Mouse (Mus musculus) kidney, embryonic 14.5 days (tissue): ENCODE data around the gene Ino80b. TPM values are rescaled to one million over a fixed set of nuclear protein-coding genes. Genes with fewer than 3 reads are reported as not detected.
A peak's percentile ranks its signal among the peaks of the same experiment; 100 is the strongest.

Experiments used
- ATAC-seq: fragments of 200-750 bp; cut with Nextera tagmentation; 2 replicates; pipeline ENCODE4 v1.8.0; 2017; ENCODE audit warnings: moderate number of reproducible peaks, mild to moderate bottlenecking, moderate TSS enrichment, moderate library complexity; ENCODE audit not compliant: low FRiP score, low TSS enrichment
- H3K27ac ChIP-seq: fragments of 300-500 bp; sonication (generic); 2 replicates; pipeline ENCODE4 v1.5.1; 2014; ENCODE audit warnings: low read depth, mild to moderate bottlenecking, low read length, moderate library complexity, mixed read lengths
- H3K27me3 ChIP-seq: fragments of 300-500 bp; sonication (generic); 2 replicates; pipeline ENCODE4 v1.6.1; 2014; ENCODE audit warnings: mild to moderate bottlenecking, low read length; ENCODE audit not compliant: control insufficient read depth, insufficient read depth
- H3K36me3 ChIP-seq: fragments of 300-500 bp; sonication (generic); 2 replicates; pipeline ENCODE4 v1.6.1; 2014; ENCODE audit warnings: low read length, mixed read lengths; ENCODE audit not compliant: control insufficient read depth, insufficient read depth
- H3K4me1 ChIP-seq: fragments of 300-500 bp; sonication (generic); 2 replicates; pipeline ENCODE4 v1.6.1; 2014; ENCODE audit warnings: low read length, mixed read lengths; ENCODE audit not compliant: control insufficient read depth, insufficient read depth
- H3K4me2 ChIP-seq: fragments of 300-500 bp; sonication (generic); replicated peaks from 2 replicates; pipeline ENCODE4 v1.6.1; 2014; ENCODE audit warnings: low read depth, mild to moderate bottlenecking, low read length
- H3K4me3 ChIP-seq: fragments of 300-500 bp; sonication (generic); 2 replicates; pipeline ENCODE4 v1.5.1; 2014; ENCODE audit warnings: mild to moderate bottlenecking, low read length
- H3K9ac ChIP-seq: fragments of 300-500 bp; sonication (generic); 2 replicates; pipeline ENCODE4 v1.6.1; 2014; ENCODE audit warnings: low read depth, mild to moderate bottlenecking, low read length, moderate library complexity
- H3K9me3 ChIP-seq: fragments of 300-500 bp; sonication (generic); 2 replicates; pipeline ENCODE4 v1.6.1; 2016; ENCODE audit warnings: low read length; ENCODE audit not compliant: control insufficient read depth
- WGBS: fragments of 180-500 bp; shearing (Covaris S2); extraction: QIAGEN DNeasy Blood & Tissue Kit; methylation state at CpG from one replicate; pipeline ENCODE4 v1.1.7; 2014; 5-methylcytosine and 5-hydroxymethylcytosine counted together
- polyA plus RNA-seq: library from polyadenylated mRNA; unstranded; fragments of >200 nt; fragmentation: Nextera tagmentation; extraction: Ambion mirVana; gene quantifications from 2 replicates; pipeline ENCODE4 v1.2.1, GENCODE M21; 2014

Gene Ino80b
- polyA plus RNA-seq: 18.8 and 20.0 TPM in 2 replicates

- H3K27me3 ChIP-seq: no peaks in the 10 kb centered on the region
- H3K27ac ChIP-seq: peak within 1 kb of the TSS; percentile 43; the same call in 1 of the 2 replicates
- H3K4me1 ChIP-seq: peaks cover 20% of the 10 kb centered on the region
- peak within 1 kb of the TSS; percentile 59 for H3K9ac ChIP-seq
- no peak for ATAC-seq
- 27% methylated on average over 5 of the region's 5 CpGs for WGBS
- H3K4me2 ChIP-seq: peak within 1 kb of the TSS; percentile 78
- H3K4me3 ChIP-seq: peak within 1 kb of the TSS; percentile 59
- no peaks in the 10 kb centered on the region for H3K36me3 ChIP-seq
- H3K9me3 ChIP-seq: no peaks in the 10 kb centered on the region
These were observed at the start of gene Ino80b for GRCm38 (mm10) chr6:83125331-83125730. Gene Ino80b (minus strand): TSS chr6:83125431.

DNA sequence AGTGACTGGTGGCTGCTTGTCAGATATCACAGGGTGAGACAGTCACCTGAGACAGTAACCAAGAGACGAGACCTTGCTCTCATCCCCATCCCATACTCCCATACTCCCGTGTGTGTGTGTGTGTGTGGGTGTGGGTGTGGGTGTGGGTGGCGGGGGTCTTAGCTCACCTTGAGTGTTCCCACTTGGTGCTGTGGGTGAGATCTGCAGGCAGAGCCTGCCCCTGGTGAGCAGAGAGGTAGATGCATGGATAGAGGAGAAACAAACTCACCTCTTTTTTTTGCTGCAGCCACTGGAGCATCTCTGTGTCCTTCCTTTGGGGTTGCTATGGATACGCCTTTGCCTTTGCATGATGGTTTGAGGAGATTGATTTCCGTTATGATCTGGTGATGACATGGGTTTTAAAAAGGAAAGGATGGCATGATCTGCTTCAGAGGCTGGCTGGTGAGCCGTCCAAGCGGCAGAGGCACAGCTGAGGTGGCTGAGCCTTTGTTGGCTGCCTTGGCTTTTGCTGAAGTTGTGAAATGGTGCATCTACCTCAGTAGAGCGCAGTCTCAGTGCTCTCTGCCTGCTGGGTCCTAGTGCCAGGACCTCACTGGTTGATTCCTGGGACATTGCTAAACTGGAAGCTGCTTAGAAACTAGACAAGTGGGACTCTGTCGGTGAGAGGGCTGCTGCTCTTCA is 47.1 kb upstream of the Ino80b start:
- Histone ChIP-seq H3K9me3 (no peaks in the 10 kb centered on the region), H3K27ac (no peak overlapping the region), H3K27me3 (no peaks in the 10 kb centered on the region), H3K4me2 (no peak overlapping the region), H3K9ac (no peak overlapping the region), H3K36me3 (peaks cover 4% of the 10 kb centered on the region; the same call in 1 of the 2 replicates), H3K4me1 (no peaks in the 10 kb centered on the region; the same call in 1 of the 2 replicates), H3K4me3 (no peak overlapping the region)
- WGBS: 66% methylated on average over 9 of the region's 9 CpGs
- no peak for ATAC-seq

GRCm38 (mm10) chr6:83171063-83171462 is 45.8 kb upstream of the Ino80b start:
- 77% methylated on average over 5 of the region's 5 CpGs for WGBS

DNA sequence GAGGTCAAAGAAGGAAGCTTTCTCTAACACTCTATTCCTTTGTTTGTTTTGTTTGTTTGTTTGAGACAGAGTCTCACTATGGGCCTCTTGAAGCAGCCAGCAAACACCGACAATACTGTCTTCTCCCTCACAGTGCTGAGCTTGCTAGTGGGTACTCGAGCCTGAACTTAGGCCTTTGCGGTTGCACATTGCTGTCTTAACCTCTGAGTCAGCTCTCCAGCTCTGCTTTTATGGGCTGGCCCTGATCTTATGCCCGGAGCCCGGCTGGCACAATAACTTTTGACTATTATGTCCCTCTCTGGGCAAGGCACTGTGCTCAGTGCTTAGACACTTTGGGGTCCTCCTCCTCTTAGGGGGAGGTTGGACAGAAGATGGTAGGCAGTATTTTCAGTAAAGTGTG is 44.6 kb upstream of the Ino80b start:
- H3K36me3 ChIP-seq: no peaks in the 10 kb centered on the region
- H3K4me3 ChIP-seq: no peak overlapping the region
- peaks cover 12% of the 10 kb centered on the region for H3K4me1 ChIP-seq
- no peak for ATAC-seq
- H3K4me2 ChIP-seq: no peak overlapping the region
- H3K27ac ChIP-seq: no peak overlapping the region
- no peaks in the 10 kb centered on the region for H3K9me3 ChIP-seq
- H3K9ac ChIP-seq: no peak overlapping the region
- no peaks in the 10 kb centered on the region for H3K27me3 ChIP-seq
- WGBS: 46% methylated on average over 5 of the region's 5 CpGs

More at GRCm38 (mm10) chr6:83171063-83171462, 45.8 kb upstream of the Ino80b start:
- H3K4me2 ChIP-seq: no peak overlapping the region
- H3K27ac ChIP-seq: no peak overlapping the region
- H3K4me1 ChIP-seq: peaks cover 9% of the 10 kb centered on the region
- H3K9me3 ChIP-seq: no peaks in the 10 kb centered on the region
- H3K9ac ChIP-seq: no peak overlapping the region
- H3K27me3 ChIP-seq: no peaks in the 10 kb centered on the region
- no peak for ATAC-seq
- no peak overlapping the region for H3K4me3 ChIP-seq
- peaks cover under 1% of the 10 kb centered on the region; the same call in 1 of the 2 replicates for H3K36me3 ChIP-seq

DNA sequence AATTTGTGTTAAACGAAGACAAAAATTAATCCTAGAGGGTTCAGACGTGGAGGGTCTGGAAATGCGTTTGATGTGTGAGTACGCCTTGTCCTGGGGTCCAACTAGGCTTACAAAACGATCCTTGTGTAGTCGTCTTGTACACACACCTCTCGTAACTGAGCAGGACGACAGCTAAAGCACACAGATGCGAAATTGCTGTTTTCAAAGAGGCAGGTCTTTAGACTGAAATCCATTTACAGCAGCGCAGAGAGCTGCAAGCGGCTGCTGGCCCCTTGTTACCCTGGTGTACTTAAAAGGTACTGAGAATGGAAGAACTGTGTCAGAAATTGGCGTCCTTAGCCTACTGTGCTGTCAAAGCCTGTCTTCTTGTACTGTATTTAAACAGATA is 41.0 kb upstream of the Ino80b start:
- Histone ChIP-seq H3K9ac (peak overlapping the region; percentile 82), H3K9me3 (no peaks in the 10 kb centered on the region), H3K4me2 (peak overlapping the region; percentile 88), H3K27me3 (peaks cover 12% of the 10 kb centered on the region), H3K27ac (peak overlapping the region; percentile 74; the same call in 1 of the 2 replicates), H3K36me3 (no peaks in the 10 kb centered on the region), H3K4me1 (peaks cover 29% of the 10 kb centered on the region), H3K4me3 (peak overlapping the region; percentile 93)
- WGBS: under 1% methylated on average over 12 of the region's 12 CpGs
- ATAC-seq: peak; percentile 1; the same call in 1 of the 2 replicates

DNA sequence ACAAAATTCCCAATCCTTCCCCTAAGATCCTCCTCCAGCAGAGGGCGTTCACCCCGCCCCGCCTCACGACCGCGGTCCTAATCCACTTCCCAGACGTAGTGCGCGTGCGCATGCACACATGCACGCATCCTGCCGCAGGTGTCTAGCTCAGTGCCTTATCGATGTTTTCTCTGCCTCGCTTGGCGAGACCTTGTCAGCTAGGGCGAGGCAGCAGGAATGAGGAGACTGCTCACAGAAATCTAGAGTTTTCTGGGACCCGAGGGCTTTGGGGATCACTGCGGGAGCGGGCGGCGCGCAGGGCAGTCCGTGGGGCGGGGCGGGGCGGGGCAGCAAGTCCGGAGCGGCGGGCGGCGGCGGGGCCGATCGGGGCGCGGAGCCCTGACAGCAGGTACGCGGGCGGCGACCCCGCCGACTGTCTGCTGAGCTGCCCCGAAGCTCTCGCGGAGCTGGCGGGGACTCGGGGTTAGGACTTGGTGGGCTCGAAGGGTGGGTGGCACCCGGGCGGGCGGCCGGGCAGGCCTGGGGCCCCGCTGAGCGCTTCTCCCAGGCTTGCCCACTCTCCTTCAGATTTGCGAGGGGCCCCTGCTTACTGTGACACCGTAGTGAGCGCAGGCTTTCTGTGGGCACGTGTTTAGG is 40.5 kb upstream of the Ino80b start, which contains the start of gene Dctn1:
Dctn1 (plus strand) TSS at position 314 of the 636 bp plus-strand sequence.
- H3K4me3 ChIP-seq: peak within 1 kb of the TSS; percentile 93
- peak; percentile 85 for ATAC-seq
- H3K27ac ChIP-seq: peak within 1 kb of the TSS; percentile 74
- H3K36me3 ChIP-seq: no peaks in the 10 kb centered on the region
- H3K9me3 ChIP-seq: no peaks in the 10 kb centered on the region
- WGBS: under 1% methylated on average over 56 of the region's 58 CpGs
- peaks cover 29% of the 10 kb centered on the region for H3K4me1 ChIP-seq
- peaks cover 17% of the 10 kb centered on the region for H3K27me3 ChIP-seq
- H3K4me2 ChIP-seq: peak within 1 kb of the TSS; percentile 88
- peak within 1 kb of the TSS; percentile 82 for H3K9ac ChIP-seq

DNA sequence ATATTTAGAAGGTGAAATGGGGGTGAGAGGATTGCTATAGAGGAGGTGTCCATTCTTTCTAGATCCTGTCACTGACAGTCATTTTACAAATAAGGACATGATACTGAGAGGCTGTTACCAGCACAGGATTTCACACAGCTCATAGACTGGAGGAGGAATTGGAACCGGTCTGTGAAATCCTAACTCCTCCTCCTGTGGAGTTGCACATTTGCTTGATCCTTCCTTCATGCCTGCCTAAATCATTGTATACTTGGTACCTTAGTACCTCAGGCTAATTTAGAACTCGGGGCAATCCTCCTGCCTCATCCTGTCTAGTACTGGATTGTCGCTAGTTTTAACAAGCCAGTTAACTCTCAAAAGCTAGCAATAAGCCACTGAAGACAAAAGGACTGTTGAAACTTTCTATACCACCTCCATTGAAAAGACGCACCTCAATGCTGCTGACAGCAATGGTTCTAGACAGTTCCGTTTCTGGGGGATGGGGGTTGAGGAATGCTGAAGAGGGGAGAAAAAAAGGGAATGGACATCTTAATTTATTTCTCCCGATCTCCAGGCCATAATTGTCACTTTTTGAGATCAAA is 39.9 kb upstream of the Ino80b start:
- H3K4me1 ChIP-seq: peaks cover 29% of the 10 kb centered on the region
- no peak for ATAC-seq
- H3K27ac ChIP-seq: peak overlapping the region; percentile 74
- H3K4me3 ChIP-seq: peak overlapping the region; percentile 93
- H3K36me3 ChIP-seq: no peaks in the 10 kb centered on the region
- H3K4me2 ChIP-seq: peak overlapping the region; percentile 88
- H3K27me3 ChIP-seq: peaks cover 20% of the 10 kb centered on the region
- H3K9ac ChIP-seq: peak overlapping the region; percentile 82
- WGBS: 5% methylated on average over 6 of the region's 6 CpGs
- H3K9me3 ChIP-seq: no peaks in the 10 kb centered on the region

GRCm38 (mm10) chr6:83162701-83163100 is 37.5 kb upstream of the Ino80b start:
- Histone ChIP-seq H3K27me3 (peaks cover 20% of the 10 kb centered on the region), H3K27ac (no peak overlapping the region), H3K4me1 (peaks cover 29% of the 10 kb centered on the region), H3K9ac (peak overlapping the region; percentile 43; the same call in 1 of the 2 replicates), H3K36me3 (no peaks in the 10 kb centered on the region), H3K4me3 (peak overlapping the region; percentile 38), H3K9me3 (no peaks in the 10 kb centered on the region), H3K4me2 (peak overlapping the region; percentile 61)
- under 1% methylated on average over 8 of the region's 8 CpGs for WGBS
- no peak; the same call in 1 of the 2 replicates for ATAC-seq
